Mouse (Mus musculus) lung, postnatal 0 days (tissue): ENCODE measurements at regions not wholly inside any gene's neighbourhood (a gene's known extent, or its start where the extent isn't known, plus 50 kb on each side); places are given as distances from the start of the nearest gene placed in this dataset.
A peak's percentile ranks its signal among the peaks of the same experiment; 100 is the strongest.

Experiments
- ATAC-seq: fragments of 200-750 bp; cut with Nextera tagmentation; 2 replicates; pipeline ENCODE4 v1.8.0; 2017; ENCODE audit warnings: moderate library complexity
- DNase-seq: peaks from one replicate; pipeline ENCODE4 v3.0.0-alpha.2; 2016; ENCODE audit warnings: low spot score
- H3K27ac ChIP-seq: fragments of 300-500 bp; sonication (generic); 2 replicates; pipeline ENCODE4 v1.5.1; 2014; ENCODE audit warnings: antibody characterized with exemption, mild to moderate bottlenecking, low read length, mixed read lengths
- H3K27me3 ChIP-seq: fragments of 300-500 bp; sonication (generic); replicated peaks from 2 replicates; pipeline ENCODE4 v1.6.1; 2014; ENCODE audit warnings: low read length, mixed read lengths; ENCODE audit not compliant: insufficient read depth
- H3K36me3 ChIP-seq: fragments of 300-500 bp; sonication (generic); 2 replicates; pipeline ENCODE4 v1.6.1; 2014; ENCODE audit warnings: low read length, mixed read lengths; ENCODE audit not compliant: insufficient read depth
- H3K4me1 ChIP-seq: fragments of 300-500 bp; sonication (generic); 2 replicates; pipeline ENCODE4 v1.6.1; 2014; ENCODE audit warnings: antibody characterized with exemption, low read depth, low read length, mixed read lengths; ENCODE audit not compliant: insufficient read depth
- H3K4me2 ChIP-seq: fragments of 300-500 bp; sonication (generic); replicated peaks from 2 replicates; pipeline ENCODE4 v1.6.1; 2014; ENCODE audit warnings: low read depth, mild to moderate bottlenecking, low read length, moderate library complexity, mixed read lengths
- H3K4me3 ChIP-seq: fragments of 300-500 bp; sonication (generic); 2 replicates; pipeline ENCODE4 v1.5.1; 2014; ENCODE audit warnings: low read depth, low read length
- H3K9ac ChIP-seq: fragments of 300-500 bp; sonication (generic); replicated peaks from 2 replicates; pipeline ENCODE4 v1.6.1; 2014; ENCODE audit warnings: low read depth, mild to moderate bottlenecking
- H3K9me3 ChIP-seq: fragments of 300-500 bp; sonication (generic); 2 replicates; pipeline ENCODE4 v1.6.1; 2016; ENCODE audit warnings: low read length, mixed read lengths
- CTCF ChIP-seq: IDR thresholded peaks from 2 replicates; pipeline ENCODE4 v1.5.1; 2016; ENCODE audit warnings: antibody characterized with exemption, mild to moderate bottlenecking
- EP300 ChIP-seq: IDR thresholded peaks from 2 replicates; pipeline ENCODE4 v1.6.1; 2016; ENCODE audit warnings: antibody characterized with exemption, mild to moderate bottlenecking, control low read depth
- WGBS: fragments of 180-500 bp; shearing (Covaris S2); extraction: QIAGEN DNeasy Blood & Tissue Kit; methylation state at CpG from one replicate; pipeline ENCODE4 v1.1.7; 2014; 5-methylcytosine and 5-hydroxymethylcytosine counted together

DNA sequence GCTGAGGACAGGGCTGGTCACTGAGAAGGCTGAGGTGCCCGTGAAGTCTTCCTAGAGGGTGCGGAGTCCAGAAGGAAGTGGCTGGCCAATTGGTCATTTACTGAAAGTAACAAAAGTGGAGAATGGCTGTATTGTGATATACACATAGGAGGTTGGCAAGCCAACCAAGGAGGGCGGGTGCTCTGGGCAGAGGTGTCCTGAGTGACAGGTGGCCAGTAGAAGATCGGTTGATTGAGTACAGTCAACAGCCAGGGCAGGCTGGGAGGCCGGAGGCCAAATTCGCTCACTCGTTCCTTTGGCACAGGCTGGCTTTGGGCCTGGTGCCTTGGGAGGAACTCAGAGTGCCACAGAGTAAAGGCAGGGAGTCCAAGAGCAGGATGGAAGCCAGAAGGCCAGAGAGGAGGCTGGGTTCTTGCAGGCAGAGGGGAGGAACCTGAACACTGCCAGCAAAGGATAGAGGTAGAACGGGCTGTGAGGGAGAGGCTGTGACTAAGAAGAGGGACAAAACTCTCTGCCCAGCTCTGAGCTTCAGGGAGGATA, 68.3 kb downstream of the Gm11733 start:
- Histone ChIP-seq H3K9ac (no peak overlapping the region), H3K27ac (no peak overlapping the region), H3K4me3 (no peak overlapping the region), H3K27me3 (no peaks in the 10 kb centered on the region), H3K4me1 (no peaks in the 10 kb centered on the region), H3K36me3 (no peaks in the 10 kb centered on the region), H3K9me3 (no peaks in the 10 kb centered on the region), H3K4me2 (no peak overlapping the region)
- WGBS, result 76% methylated on average over 8 of the region's 8 CpGs
- DNase-seq, result no peak
- ATAC-seq, result no peak
- TF ChIP-seq EP300 (no peak), CTCF (no peak)

DNA sequence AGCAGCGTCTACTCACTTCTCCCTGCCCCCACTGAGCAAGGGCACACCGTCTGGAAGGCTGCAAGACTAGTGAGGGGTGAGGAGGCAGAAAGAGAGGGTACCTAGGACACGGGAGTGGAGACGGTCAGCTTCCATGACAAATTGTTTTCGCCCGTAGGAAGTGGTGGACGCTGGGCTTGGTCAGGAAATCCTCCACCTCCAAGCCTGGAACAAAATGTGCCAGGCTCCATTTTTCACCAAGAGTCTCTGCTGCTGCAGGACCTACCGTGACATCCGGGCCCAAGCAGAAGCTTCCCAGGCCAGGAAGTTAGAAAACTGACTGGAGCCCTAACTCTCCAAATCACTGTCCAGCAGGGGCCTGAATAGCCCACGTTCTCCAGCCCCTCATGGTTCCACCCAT, 69.9 kb downstream of the Gm11733 start:
- Histone ChIP-seq H3K27me3 (no peaks in the 10 kb centered on the region), H3K4me3 (no peak overlapping the region), H3K9me3 (no peaks in the 10 kb centered on the region), H3K4me1 (no peaks in the 10 kb centered on the region), H3K4me2 (no peak overlapping the region), H3K9ac (no peak overlapping the region), H3K36me3 (no peaks in the 10 kb centered on the region), H3K27ac (no peak overlapping the region)
- ATAC-seq (peak; percentile 45), DNase-seq (peak; percentile 29)
- TF ChIP-seq EP300 (peak; percentile 87), CTCF (0 out of 2 replicates have a peak, but pooled peaks have one; percentile 10)
- 37% methylated on average over 10 of the region's 10 CpGs for WGBS

DNA sequence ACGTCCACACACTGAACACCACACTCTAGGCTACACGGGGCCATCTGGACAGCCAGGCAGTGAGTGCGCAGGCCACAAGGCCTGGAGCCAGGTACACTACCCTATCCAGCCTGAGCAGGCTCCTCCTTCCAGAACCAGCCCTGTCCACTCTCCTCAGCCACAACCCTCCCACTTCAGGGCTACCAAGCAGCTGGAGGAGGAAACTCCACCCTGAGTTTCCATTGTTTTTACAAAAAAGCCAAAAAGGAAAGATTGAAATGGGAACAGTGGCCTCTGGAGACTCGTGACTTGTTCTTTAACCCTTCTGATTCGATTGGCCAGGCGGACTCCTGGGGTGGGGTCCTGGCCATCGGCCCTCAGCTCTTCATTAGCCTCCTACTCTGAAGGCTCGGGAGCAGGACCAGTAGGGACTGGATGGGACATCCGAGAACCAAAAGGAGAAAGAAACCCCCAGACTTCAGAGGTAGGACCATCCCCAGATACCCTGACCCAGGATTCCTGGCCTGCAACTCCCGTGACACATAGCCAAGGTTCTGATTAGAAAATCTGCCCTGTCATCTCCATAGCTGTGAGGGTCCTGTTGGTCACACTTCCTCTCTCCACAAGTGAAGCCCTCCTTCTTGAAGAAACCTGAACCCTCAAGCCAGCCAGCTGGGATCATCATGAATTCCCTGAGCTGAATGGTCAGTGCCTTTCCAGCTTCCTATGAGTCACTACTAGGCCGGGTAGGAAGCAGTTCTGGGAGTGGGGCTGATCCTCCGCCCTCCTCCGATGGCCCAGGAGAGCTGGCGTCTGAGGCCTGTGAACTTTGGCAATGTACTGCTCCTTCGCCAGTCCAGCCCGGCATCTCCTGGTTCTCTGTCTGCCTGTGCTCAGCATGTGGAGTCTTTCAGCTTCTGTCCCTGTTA, 73.6 kb downstream of the Gm11733 start:
- no peaks in the 10 kb centered on the region for H3K4me1 ChIP-seq
- TF ChIP-seq CTCF (no peak), EP300 (0 out of 2 replicates have a peak, but pooled peaks have one; percentile 16)
- H3K27me3 ChIP-seq, result no peaks in the 10 kb centered on the region
- H3K4me2 ChIP-seq, result no peak overlapping the region
- peak overlapping the region; percentile 20; the same call in 1 of the 2 replicates for H3K27ac ChIP-seq
- DNase-seq, result peak; percentile 53
- H3K36me3 ChIP-seq, result no peaks in the 10 kb centered on the region
- H3K9ac ChIP-seq, result no peak overlapping the region
- peak; percentile 84 for ATAC-seq
- no peaks in the 10 kb centered on the region for H3K9me3 ChIP-seq
- 71% methylated on average over 16 of the region's 16 CpGs for WGBS
- H3K4me3 ChIP-seq, result no peak overlapping the region

DNA sequence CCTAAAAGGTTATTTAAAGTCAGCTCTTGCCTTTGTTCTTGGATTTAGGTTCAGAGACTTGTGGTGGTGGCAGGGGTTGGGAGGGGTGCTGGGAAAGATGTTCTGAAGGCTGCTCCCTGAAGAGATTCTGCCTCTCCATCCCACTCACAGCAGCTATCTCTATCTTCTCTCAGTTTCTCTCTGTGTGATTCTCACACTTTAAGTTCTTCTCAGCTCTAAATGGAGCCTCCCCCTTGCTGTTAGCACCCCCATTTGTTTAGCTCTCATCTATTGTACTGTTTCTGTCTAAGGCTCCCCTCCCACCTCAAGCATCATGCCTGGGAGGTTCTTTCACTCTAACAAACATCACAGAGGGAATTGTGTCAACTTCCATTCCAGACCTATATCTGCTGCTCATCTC, 75.7 kb downstream of the Gm11733 start:
- DNase-seq, result no peak

DNA sequence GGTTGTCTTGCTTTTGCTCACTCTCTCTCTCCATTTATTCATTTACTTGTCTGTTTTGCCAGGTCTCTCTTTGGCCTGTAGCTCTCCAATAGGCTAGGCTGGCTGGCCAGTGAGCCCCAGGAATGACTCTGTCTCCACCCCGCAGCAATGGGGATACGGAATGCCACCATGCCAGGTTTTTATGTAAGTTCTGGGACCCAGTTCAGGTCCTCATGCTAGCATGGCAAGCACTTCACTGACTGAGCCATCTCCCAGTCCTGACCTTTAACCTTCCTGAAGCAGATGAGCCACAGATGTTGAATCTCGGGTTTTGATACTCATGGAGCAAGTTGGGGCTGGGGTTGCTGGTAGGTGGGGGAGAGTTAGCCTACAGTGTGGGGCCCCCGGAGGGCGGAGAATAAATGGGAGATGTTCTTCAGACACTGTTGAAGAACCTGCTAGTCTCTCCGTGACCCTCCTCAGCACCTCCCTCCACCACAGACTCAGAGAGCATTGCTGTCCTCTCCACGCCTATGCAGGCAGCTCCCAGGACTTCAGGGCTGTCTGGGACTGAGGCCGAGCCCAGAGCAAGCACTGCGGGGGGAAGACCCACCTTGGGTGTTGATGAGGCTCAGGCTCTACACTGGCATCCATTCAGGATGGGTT, 83.9 kb downstream of the Gm11733 start:
- no peak overlapping the region for H3K9ac ChIP-seq
- WGBS, result 78% methylated on average over 9 of the region's 9 CpGs
- peaks cover 5% of the 10 kb centered on the region; the same call in 1 of the 2 replicates for H3K4me1 ChIP-seq
- H3K4me2 ChIP-seq, result no peak overlapping the region
- no peaks in the 10 kb centered on the region for H3K9me3 ChIP-seq
- H3K36me3 ChIP-seq, result no peaks in the 10 kb centered on the region
- TF ChIP-seq EP300, result no peak
- no peak for TF ChIP-seq CTCF
- no peak overlapping the region for H3K27ac ChIP-seq
- H3K27me3 ChIP-seq, result no peaks in the 10 kb centered on the region
- no peak overlapping the region for H3K4me3 ChIP-seq
- peak; percentile 44 for ATAC-seq
- no peak for DNase-seq

More for the DNA sequence above, 75.7 kb downstream of the Gm11733 start:
- H3K9ac ChIP-seq, result no peak overlapping the region
- no peak overlapping the region for H3K4me2 ChIP-seq
- H3K4me3 ChIP-seq, result no peak overlapping the region
- no peaks in the 10 kb centered on the region for H3K27me3 ChIP-seq
- no peaks in the 10 kb centered on the region for H3K4me1 ChIP-seq
- no peaks in the 10 kb centered on the region for H3K36me3 ChIP-seq
- no peaks in the 10 kb centered on the region for H3K9me3 ChIP-seq
- no peak for ATAC-seq
- TF ChIP-seq CTCF (no peak), EP300 (no peak)
- no peak overlapping the region for H3K27ac ChIP-seq

DNA sequence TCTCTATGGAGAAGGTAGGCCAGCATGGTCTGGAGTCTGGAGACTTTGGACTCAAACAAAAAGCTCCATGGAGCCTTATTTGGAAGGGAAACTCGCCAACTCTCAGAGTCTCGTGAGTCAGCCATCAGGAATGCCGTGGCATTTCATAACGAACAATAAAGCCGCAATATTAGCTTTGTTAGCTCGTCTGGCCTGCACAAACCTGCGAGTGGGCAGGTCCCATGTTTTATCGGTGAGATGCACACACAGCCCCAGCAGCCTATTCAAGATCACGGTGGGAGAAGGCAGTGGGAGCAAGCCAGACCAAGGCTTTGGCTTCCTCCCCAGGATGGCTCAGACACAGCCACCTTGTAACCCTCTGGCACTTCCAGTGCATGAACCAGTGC, 84.4 kb downstream of the Gm11733 start:
- Histone ChIP-seq H3K36me3 (no peaks in the 10 kb centered on the region), H3K9me3 (no peaks in the 10 kb centered on the region), H3K4me1 (peaks cover 5% of the 10 kb centered on the region; the same call in 1 of the 2 replicates), H3K9ac (no peak overlapping the region), H3K4me2 (no peak overlapping the region), H3K27me3 (no peaks in the 10 kb centered on the region), H3K4me3 (no peak overlapping the region), H3K27ac (peak overlapping the region; percentile 51; the same call in 1 of the 2 replicates)
- peak; percentile 88 for DNase-seq
- peak; percentile 83 for ATAC-seq
- WGBS, result 19% methylated on average over 9 of the region's 9 CpGs
- TF ChIP-seq EP300, result no peak
- no peak for TF ChIP-seq CTCF
